Mouse (Mus musculus): ENCODE results near the gene Alox15. TPM values are rescaled to one million over a fixed set of nuclear protein-coding genes. Genes with fewer than 3 reads are reported as not detected.
"Not testable (repeated sequence)": the region's sequence is repeated elsewhere in the genome, so short reads cannot be mapped to it uniquely, and the experiment has no call there.

Gene Alox15
- not detected for total RNA-seq (2021)

- no peak for DNase-seq (ENCODE audit: extremely low spot score in 1 of 2, low spot score in 2 of 2)
- intact Hi-C loops (cut with DNase I), result no loop called here
These were observed at the start of gene Alox15 for GRCm38 (mm10) chr11:70351868-70352267. Alox15 (minus strand) TSS chr11:70352031.

DNA sequence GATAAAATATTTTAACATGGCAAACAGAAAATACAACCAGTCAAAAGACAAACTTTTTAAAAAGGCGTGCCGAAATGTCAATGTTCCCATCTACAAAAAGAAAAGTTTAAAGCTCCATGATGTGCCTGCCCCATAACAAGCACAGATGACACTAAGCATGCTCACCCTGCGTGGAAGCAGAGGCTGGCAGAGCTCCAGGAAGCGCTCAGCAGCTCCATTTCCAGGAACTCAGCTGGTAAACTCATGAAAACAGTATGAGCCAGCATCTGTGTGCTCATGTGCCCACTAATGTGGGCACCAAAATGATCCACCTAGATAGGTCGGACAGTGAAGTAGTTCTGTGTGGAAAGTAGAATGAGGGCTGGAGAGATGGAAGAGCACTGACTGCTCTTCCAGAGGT is 37.6 kb upstream of the Alox15 start:
- DNase-seq (ENCODE audit: extremely low spot score in 1 of 2, low spot score in 2 of 2), result no peak

DNA sequence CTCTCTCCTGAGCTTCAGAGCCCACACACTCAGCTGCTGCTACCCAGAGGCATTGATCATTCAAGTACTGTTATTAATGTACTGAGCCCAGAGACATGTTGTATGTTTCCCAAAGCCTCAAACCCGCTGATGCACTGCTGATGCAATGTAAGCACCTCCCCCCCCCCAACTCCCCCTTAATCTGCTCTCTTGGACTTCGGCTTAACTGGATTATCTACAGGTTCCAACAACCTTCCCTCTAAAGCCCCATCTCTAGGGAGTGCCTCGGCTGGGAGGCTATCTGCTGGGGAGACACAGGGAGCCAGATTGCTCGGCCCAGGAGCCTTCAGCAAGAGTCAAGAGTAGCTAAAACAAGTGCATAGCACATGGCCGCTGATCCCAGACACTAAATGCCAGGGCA is 35.6 kb upstream of the Alox15 start:
- no peak for DNase-seq (ENCODE audit: extremely low spot score in 1 of 2, low spot score in 2 of 2)
- intact Hi-C loops (cut with DNase I), result no loop called here

More for the DNA sequence above, 37.6 kb upstream of the Alox15 start:
- intact Hi-C loops (cut with DNase I), result no loop called here

- intact Hi-C loops (cut with DNase I), result no loop called here
- no peak for DNase-seq (ENCODE audit: extremely low spot score in 1 of 2, low spot score in 2 of 2)
These were observed 32.3 kb upstream of the Alox15 start for GRCm38 (mm10) chr11:70384136-70384535.

- intact Hi-C loops (cut with DNase I), result no loop called here
- no peak for DNase-seq (ENCODE audit: extremely low spot score in 1 of 2, low spot score in 2 of 2)
These were observed 29.5 kb upstream of the Alox15 start for GRCm38 (mm10) chr11:70381330-70381729.

DNA sequence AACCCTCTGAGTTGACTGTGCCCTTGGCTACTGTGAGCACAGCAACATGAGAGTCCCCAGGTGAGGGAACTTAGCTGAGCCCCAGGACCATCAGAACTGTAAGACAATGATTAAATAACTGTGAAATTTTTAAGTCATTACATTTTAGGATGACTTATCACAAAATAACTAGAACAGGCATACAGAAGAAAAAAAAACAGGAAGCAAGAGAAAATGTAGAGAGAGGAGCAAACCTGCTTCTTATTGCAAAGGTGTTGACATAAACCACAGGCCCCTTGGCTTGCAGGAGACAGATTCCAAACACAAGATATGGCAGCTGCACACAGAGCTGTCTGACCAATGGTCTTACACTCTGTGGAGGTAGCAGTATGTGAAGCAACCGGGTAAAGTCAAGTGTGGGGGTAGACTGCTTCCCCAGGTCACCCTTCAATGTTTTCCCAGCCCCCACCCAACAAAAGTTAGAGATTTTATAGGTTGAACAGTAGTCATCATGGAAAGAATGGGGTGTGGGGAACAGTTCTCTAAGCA is 28.7 kb upstream of the Alox15 start:
- intact Hi-C loops (cut with DNase I), result no loop called here
- DNase-seq (ENCODE audit: extremely low spot score in 1 of 2, low spot score in 2 of 2), result no peak

- no peak for DNase-seq (ENCODE audit: extremely low spot score in 1 of 2, low spot score in 2 of 2)
- intact Hi-C loops (cut with DNase I), result no loop called here
These were observed 24.2 kb upstream of the Alox15 start for GRCm38 (mm10) chr11:70376054-70376453.

- intact Hi-C loops (cut with DNase I), result no loop called here
These were observed 22.5 kb upstream of the Alox15 start for GRCm38 (mm10) chr11:70374302-70374701.

GRCm38 (mm10) chr11:70372849-70373557 is 21.2 kb upstream of the Alox15 start:
- DNase-seq (ENCODE audit: extremely low spot score in 1 of 2, low spot score in 2 of 2), result no peak
- intact Hi-C loops (cut with DNase I), result no loop called here

More at GRCm38 (mm10) chr11:70374302-70374701, 22.5 kb upstream of the Alox15 start:
- DNase-seq (ENCODE audit: extremely low spot score in 1 of 2, low spot score in 2 of 2), result no peak

GRCm38 (mm10) chr11:70372396-70372795 is 20.6 kb upstream of the Alox15 start:
- DNase-seq (ENCODE audit: extremely low spot score in 1 of 2, low spot score in 2 of 2), result no peak

DNA sequence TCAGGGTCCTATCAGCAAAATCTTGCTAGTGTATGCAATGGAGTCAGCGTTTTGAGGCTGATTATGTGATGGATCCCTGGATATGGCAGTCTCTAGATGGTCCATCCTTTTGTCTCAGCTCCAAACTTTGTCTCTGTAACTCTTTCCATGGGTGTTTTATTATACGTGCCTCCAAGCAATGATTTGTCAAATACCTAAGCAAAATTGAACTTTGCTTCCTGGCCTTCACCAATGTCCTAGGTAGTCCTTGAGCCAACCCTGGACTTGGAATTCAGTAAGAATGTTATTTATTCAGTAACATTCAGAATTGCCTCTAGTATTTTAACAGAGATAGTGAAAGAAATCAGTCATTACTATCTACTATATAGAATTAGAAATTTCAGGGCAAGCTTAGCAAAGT is 16.8 kb upstream of the Alox15 start:
- intact Hi-C loops (cut with DNase I); DNase-seq (ENCODE audit: extremely low spot score in 1 of 2, low spot score in 2 of 2): not testable (repeated sequence)

More at GRCm38 (mm10) chr11:70372396-70372795, 20.6 kb upstream of the Alox15 start:
- intact Hi-C loops (cut with DNase I), result no loop called here

- DNase-seq (ENCODE audit: extremely low spot score in 1 of 2, low spot score in 2 of 2); intact Hi-C loops (cut with DNase I): not testable (repeated sequence)
These were observed 15.9 kb upstream of the Alox15 start for GRCm38 (mm10) chr11:70367701-70368100.

GRCm38 (mm10) chr11:70348630-70349029 is 3.2 kb downstream of the Alox15 start:
- DNase-seq (ENCODE audit: extremely low spot score in 1 of 2, low spot score in 2 of 2), result no peak

GRCm38 (mm10) chr11:70347861-70348260 is 4.0 kb downstream of the Alox15 start:
- intact Hi-C loops (cut with DNase I), result no loop called here
- no peak for DNase-seq (ENCODE audit: extremely low spot score in 1 of 2, low spot score in 2 of 2)

More at GRCm38 (mm10) chr11:70348630-70349029, 3.2 kb downstream of the Alox15 start:
- intact Hi-C loops (cut with DNase I), result no loop called here

GRCm38 (mm10) chr11:70345546-70345945 is 6.3 kb downstream of the Alox15 start:
- intact Hi-C loops (cut with DNase I), result no loop called here

GRCm38 (mm10) chr11:70345061-70345460 is 6.8 kb downstream of the Alox15 start:
- intact Hi-C loops (cut with DNase I), result no loop called here
- DNase-seq (ENCODE audit: extremely low spot score in 1 of 2, low spot score in 2 of 2), result no peak

More at GRCm38 (mm10) chr11:70345546-70345945, 6.3 kb downstream of the Alox15 start:
- DNase-seq (ENCODE audit: extremely low spot score in 1 of 2, low spot score in 2 of 2), result no peak

- intact Hi-C loops (cut with DNase I), result no loop called here
- no peak for DNase-seq (ENCODE audit: extremely low spot score in 1 of 2, low spot score in 2 of 2)
These were observed 12.3 kb downstream of the Alox15 start for GRCm38 (mm10) chr11:70339481-70339880.

DNA sequence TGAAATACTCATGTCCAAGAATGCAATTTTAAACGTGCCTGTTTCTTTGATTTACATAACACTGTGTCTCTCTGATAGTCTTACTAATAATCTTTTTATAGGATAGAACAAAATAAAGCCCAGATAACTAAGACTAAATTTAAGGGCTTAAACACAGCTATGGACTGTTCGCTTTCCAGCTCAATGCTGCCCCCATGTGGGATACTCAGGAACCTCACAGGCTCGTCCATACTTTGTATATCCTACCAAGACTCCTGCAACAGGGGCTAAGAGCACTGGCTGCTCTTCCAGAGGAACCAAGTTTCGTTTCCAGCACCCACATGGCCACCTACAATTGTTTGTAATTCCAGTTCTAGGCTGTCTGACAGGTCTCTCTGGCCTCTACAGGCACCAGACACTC is 17.4 kb downstream of the Alox15 start:
- intact Hi-C loops (cut with DNase I), result no loop called here
- DNase-seq (ENCODE audit: extremely low spot score in 1 of 2, low spot score in 2 of 2), result peak; percentile 56 to 68

DNA sequence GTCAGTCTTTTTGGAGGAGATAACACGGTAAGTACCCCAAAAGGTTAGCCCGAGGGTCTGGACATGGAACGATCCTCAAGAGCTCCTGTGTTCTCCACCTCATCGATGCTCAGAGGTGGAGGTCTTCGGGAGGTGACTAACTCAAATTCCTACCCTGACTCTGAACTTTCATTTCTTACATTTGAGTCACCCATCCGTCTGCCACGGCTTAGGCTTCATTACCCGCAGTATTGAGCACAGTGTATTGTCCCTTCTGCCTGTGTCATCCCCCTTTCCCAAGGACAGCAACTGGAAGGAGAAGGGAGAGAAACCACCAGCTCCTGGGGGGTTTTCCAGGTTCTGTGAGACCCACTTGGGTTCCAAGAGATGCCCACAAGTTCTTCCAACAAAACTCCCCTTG is 27.1 kb downstream of the Alox15 start:
- DNase-seq (ENCODE audit: extremely low spot score in 1 of 2, low spot score in 2 of 2), result no peak
- intact Hi-C loops (cut with DNase I), result no loop called here

DNA sequence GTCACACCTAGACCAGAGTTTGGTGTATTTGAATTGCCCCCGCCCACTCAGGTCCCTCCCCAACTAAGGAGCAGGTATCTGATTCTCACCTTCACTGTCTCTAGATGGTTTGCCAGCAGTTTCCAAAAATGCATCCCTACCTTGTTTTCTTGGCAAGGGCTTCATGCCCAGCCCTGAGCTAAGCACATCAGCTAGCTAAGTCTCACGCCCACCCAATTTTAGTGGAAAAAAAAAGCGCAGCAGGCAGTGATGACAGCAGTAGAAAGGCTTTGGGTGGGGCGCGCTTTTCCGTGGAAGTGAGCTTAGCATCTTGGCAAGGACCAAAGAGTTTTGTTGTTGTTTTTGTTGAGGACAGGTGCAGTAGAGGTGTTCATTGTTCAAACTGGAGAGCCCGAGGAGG is 29.3 kb downstream of the Alox15 start, which contains the start of gene Alox12e:
TSS of gene Alox12e (minus strand) at position 101 of the 400 bp plus-strand sequence.
- no peak for DNase-seq (ENCODE audit: extremely low spot score in 1 of 2, low spot score in 2 of 2)
- intact Hi-C loops (cut with DNase I), result no loop called here

All from left cerebral cortex, postnatal 10 days (tissue).